1 mouse cellular context compared by ENCODE assay signal in the genomic region with DNA sequence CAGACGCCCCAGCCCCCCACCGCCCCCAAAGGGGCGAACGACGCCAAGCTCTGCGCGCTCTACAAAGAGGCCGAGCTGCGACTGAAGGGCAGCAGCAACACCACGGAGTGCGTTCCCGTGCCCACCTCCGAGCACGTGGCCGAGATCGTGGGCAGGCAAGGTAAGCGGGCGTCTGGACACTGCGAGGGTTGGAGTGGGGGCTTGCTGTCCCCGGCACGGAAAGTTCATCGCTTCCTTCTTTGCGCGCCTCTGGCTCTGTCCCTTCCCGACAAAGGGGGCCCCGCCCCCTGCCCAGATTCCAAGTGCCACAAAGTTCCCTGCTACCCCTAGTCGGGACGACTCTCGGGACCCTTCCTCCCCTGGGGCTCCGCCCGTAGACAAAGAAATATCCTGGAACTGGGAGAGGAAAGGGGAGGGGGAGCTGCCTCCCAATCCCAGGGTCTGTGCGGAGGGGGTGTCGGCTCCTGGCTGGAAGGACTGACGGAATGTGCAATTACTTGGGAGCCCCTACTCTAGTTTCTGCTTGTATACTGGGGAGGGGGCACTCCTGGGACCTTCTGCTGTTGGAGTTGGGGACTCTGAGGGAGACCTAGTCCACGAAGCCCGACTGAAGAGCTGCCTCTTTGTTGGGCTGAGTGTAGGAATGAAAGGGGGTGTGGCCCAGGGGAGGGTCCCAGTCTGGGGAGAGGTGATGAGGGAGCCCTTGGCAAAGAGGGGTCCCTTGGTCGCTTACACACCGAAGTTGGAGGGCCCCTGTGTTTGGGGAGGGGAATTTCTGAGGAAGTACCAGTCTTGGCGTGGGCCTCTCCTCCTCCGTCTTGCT.
A peak's percentile ranks its signal among the peaks of the same experiment; 100 is the strongest.
TF ChIP-seq lines count a peak whose summit lies in the region.

No protein-coding gene starts in this region.

TF ChIP-seq in MEL, 35 proteins besides CTCF, POLR2A, EP300 and RAD21:
- peak; percentile 39; the same call in 1 of the 2 replicates for TF ChIP-seq MAZ (IDR thresholded peaks at IDR 0.05; ENCODE audit: low read depth, low read length)
- peak; percentile 79 for TF ChIP-seq MXI1 (IDR thresholded peaks at IDR 0.05; ENCODE audit: low read depth, low read length)
- TF ChIP-seq MAX (IDR thresholded peaks at IDR 0.05; ENCODE audit: low read length): peak; percentile 60
- TF ChIP-seq E2F4 (IDR thresholded peaks at IDR 0.05; ENCODE audit: borderline replicate concordance, low read depth, low read length): no peak
